Mouse (Mus musculus) stomach, postnatal 0 days (tissue): ENCODE data around the gene Ptprcap. TPM values are rescaled to one million over a fixed set of nuclear protein-coding genes. Genes with fewer than 3 reads are reported as not detected.
A peak's percentile ranks its signal among the peaks of the same experiment; 100 is the strongest.
"Not testable (repeated sequence)": the region's sequence is repeated elsewhere in the genome, so short reads cannot be mapped to it uniquely, and the experiment has no call there.

Experiments used
- ATAC-seq: fragments of 200-750 bp; cut with Nextera tagmentation; 2 replicates; pipeline ENCODE4 v1.8.0; 2017; ENCODE audit not compliant: low FRiP score, low TSS enrichment
- DNase-seq: peaks from one replicate; pipeline ENCODE4 v3.0.0-alpha.2; 2016; ENCODE audit warnings: low spot score
- H3K27ac ChIP-seq: fragments of 300-500 bp; sonication (generic); replicated peaks from 2 replicates; pipeline ENCODE4 v1.5.1; 2014; ENCODE audit warnings: mild to moderate bottlenecking, control low read depth
- H3K27me3 ChIP-seq: fragments of 300-500 bp; sonication (generic); 2 replicates; pipeline ENCODE4 v1.6.1; 2014; ENCODE audit warnings: low read length; ENCODE audit not compliant: control insufficient read depth, insufficient read depth
- H3K36me3 ChIP-seq: fragments of 300-500 bp; sonication (generic); 2 replicates; pipeline ENCODE4 v1.6.1; 2014; ENCODE audit warnings: low read length, mixed read lengths; ENCODE audit not compliant: control insufficient read depth, insufficient read depth
- H3K4me1 ChIP-seq: fragments of 300-500 bp; sonication (generic); replicated peaks from 2 replicates; pipeline ENCODE4 v1.6.1; 2014; ENCODE audit warnings: antibody characterized with exemption; ENCODE audit not compliant: control insufficient read depth, insufficient read depth
- H3K4me2 ChIP-seq: fragments of 300-500 bp; sonication (generic); replicated peaks from 2 replicates; pipeline ENCODE4 v1.6.1; 2014; ENCODE audit warnings: low read depth, mild to moderate bottlenecking, control low read depth, moderate library complexity
- H3K4me3 ChIP-seq: fragments of 300-500 bp; sonication (generic); 2 replicates; pipeline ENCODE4 v1.5.1; 2014; ENCODE audit warnings: low read depth, low read length, control low read depth
- H3K9ac ChIP-seq: fragments of 300-500 bp; sonication (generic); 2 replicates; pipeline ENCODE4 v1.6.1; 2014; ENCODE audit warnings: mild to moderate bottlenecking, low read length, control low read depth, mixed read lengths
- H3K9me3 ChIP-seq: fragments of 300-500 bp; sonication (generic); 2 replicates; pipeline ENCODE4 v1.6.1; 2016; ENCODE audit warnings: low read length; ENCODE audit not compliant: control insufficient read depth
- CTCF ChIP-seq: IDR thresholded peaks from 2 replicates; pipeline ENCODE4 v1.5.1; 2016; ENCODE audit warnings: antibody characterized with exemption, low read depth, mild to moderate bottlenecking, moderate library complexity
- EP300 ChIP-seq: optimal IDR thresholded peaks from 2 replicates; pipeline ENCODE3; 2016; ENCODE audit warnings: antibody characterized with exemption
- WGBS: fragments of 180-500 bp; shearing (Covaris S2); extraction: QIAGEN DNeasy Blood & Tissue Kit; methylation state at CpG from one replicate; pipeline ENCODE4 v1.1.7; 2014; 5-methylcytosine and 5-hydroxymethylcytosine counted together
- polyA plus RNA-seq: library from polyadenylated mRNA; unstranded; fragments of >200 nt; fragmentation: Nextera tagmentation; extraction: Ambion mirVana; gene quantifications from 2 replicates; pipeline ENCODE4 v1.2.1, GENCODE M21; 2015

The Ptprcap gene
- polyA plus RNA-seq, 1 experiment from 2014 or later = 1.3 TPM

- Histone ChIP-seq H3K27me3 (no peaks in the 10 kb centered on the region), H3K4me3 (no peak overlapping the region), H3K9me3 (no peaks in the 10 kb centered on the region), H3K4me2 (no peak overlapping the region), H3K9ac (no peak overlapping the region), H3K4me1 (0 out of 2 replicates have a peak, but pooled peaks cover 3% of the 10 kb centered on the region), H3K36me3 (peaks cover 20% of the 10 kb centered on the region), H3K27ac (no peak overlapping the region)
- no peak for ATAC-seq
- WGBS = 85% methylated on average over 7 of the region's 7 CpGs
- DNase-seq = no peak
- TF ChIP-seq CTCF (no peak), EP300 (no peak)
Measured at GRCm38 (mm10) chr19:4129462-4129861, 23.9 kb upstream of the Ptprcap start.

DNA sequence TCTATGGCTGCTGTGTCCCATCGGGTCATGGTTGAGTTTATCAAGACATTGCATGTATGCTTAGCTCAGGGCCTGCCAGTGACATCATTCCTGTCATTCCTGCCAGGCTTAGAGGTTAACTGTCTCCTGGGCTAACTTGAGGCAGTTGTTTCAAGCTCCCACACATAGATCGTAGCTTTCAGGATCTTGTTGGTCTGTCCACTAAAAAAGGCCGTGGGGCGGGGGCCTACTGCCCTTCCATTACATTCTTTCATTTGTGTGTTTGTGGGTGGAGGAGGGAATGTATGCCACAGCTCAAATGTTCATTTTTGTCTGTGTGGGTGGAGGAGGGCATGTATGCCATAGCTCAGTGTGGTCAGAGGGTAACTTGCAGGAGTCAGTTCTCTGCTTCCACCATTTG, 23.3 kb upstream of the Ptprcap start:
- no peak overlapping the region for H3K27ac ChIP-seq
- H3K36me3 ChIP-seq = peaks cover 20% of the 10 kb centered on the region
- no peak overlapping the region for H3K4me3 ChIP-seq
- no peak for TF ChIP-seq CTCF
- no peak for TF ChIP-seq EP300
- no peak overlapping the region for H3K9ac ChIP-seq
- H3K27me3 ChIP-seq = no peaks in the 10 kb centered on the region
- H3K9me3 ChIP-seq = no peaks in the 10 kb centered on the region
- ATAC-seq (no peak), DNase-seq (no peak)
- 0 out of 2 replicates have a peak, but pooled peaks cover 3% of the 10 kb centered on the region for H3K4me1 ChIP-seq
- H3K4me2 ChIP-seq = no peak overlapping the region
- 79% methylated on average over 4 of the region's 4 CpGs for WGBS

- TF ChIP-seq EP300 = no peak
- TF ChIP-seq CTCF = no peak
- Histone ChIP-seq H3K27ac (no peak overlapping the region), H3K9ac (no peak overlapping the region), H3K4me3 (no peak overlapping the region), H3K9me3 (no peaks in the 10 kb centered on the region), H3K36me3 (peaks cover 20% of the 10 kb centered on the region), H3K4me2 (no peak overlapping the region), H3K4me1 (0 out of 2 replicates have a peak, but pooled peaks cover 3% of the 10 kb centered on the region), H3K27me3 (no peaks in the 10 kb centered on the region)
- 83% methylated on average over 5 of the region's 5 CpGs for WGBS
- ATAC-seq (no peak), DNase-seq (no peak)
Measured at GRCm38 (mm10) chr19:4131075-4131474, 22.3 kb upstream of the Ptprcap start.

DNA sequence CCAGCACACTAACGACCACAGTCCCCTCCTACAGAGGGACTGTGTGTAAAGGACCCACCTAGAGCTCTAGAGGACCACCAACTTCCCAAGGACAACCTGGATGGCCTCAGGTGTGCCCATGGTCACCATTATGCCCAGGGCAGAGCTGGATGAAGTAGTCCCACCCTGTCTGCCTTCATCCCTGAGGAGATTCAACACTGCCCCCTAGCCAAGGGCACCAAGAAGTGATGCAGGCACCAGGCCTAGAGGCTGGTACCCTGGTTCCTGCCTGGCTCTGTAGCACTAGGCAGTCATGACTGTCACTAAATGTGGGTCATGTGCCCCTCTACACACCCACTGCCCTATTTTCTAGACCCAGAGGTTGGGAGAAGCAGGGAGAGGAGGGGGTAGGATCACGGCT, 21.6 kb upstream of the Ptprcap start:
- Histone ChIP-seq H3K36me3 (peaks cover 20% of the 10 kb centered on the region), H3K4me2 (no peak overlapping the region), H3K27me3 (no peaks in the 10 kb centered on the region), H3K9ac (no peak overlapping the region), H3K4me1 (0 out of 2 replicates have a peak, but pooled peaks cover under 1% of the 10 kb centered on the region), H3K9me3 (no peaks in the 10 kb centered on the region), H3K4me3 (no peak overlapping the region), H3K27ac (no peak overlapping the region)
- ATAC-seq = no peak
- no peak for DNase-seq
- 79% methylated on average over 2 of the region's 2 CpGs for WGBS
- TF ChIP-seq EP300 = no peak
- TF ChIP-seq CTCF = peak; percentile 24; the same call in 1 of the 2 replicates

- Histone ChIP-seq H3K4me2 (no peak overlapping the region), H3K36me3 (peaks cover 14% of the 10 kb centered on the region), H3K27ac (no peak overlapping the region), H3K9ac (no peak overlapping the region), H3K4me3 (no peak overlapping the region), H3K9me3 (no peaks in the 10 kb centered on the region), H3K27me3 (no peaks in the 10 kb centered on the region), H3K4me1 (no peaks in the 10 kb centered on the region)
- DNase-seq = no peak
- no peak for TF ChIP-seq EP300
- TF ChIP-seq CTCF = no peak
- ATAC-seq = no peak
- 90% methylated on average over 4 of the region's 4 CpGs for WGBS
Measured at GRCm38 (mm10) chr19:4134354-4134753, 19.1 kb upstream of the Ptprcap start.

DNA sequence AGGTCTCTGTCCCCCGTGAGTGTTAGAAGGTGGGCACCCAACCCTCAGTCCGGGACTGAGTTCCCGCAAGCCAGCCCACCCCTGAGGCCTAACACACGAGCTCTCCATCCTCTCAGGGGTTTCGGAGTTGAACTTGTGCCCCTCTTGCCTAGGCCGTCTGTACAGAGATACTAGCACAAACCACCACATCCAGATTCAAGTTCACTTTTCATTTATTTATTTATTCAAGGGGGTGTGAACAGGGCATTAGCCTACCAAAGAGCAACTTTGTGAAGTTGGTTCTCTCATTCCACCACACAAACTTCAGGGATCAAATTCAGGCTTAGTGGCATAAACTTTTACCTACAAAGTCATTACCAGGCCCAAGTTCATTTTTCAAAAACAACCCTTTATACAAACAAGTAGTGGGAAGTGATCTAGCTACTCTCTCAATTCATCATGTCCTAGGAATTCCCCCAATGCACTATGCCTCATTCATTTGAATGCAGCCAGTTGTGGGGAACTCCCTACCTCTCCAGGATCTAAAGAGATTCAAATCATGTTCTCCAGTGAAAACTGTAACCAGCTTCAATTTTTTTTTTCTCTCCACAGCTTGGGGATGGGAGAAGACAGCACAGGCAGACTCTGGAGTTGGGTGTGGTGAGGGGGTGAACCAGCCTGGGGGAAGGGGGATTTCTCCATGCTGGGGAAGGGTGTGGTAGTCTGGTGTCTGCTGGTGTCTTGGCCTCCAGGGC, 18.0 kb upstream of the Ptprcap start:
- H3K36me3 ChIP-seq = not testable (repeated sequence)

More for the DNA sequence above, 18.0 kb upstream of the Ptprcap start:
- H3K27ac ChIP-seq, DNase-seq, H3K4me3 ChIP-seq, ATAC-seq, H3K9me3 ChIP-seq, H3K27me3 ChIP-seq, H3K9ac ChIP-seq, H3K4me2 ChIP-seq, H3K4me1 ChIP-seq: not testable (repeated sequence)
- 78% methylated on average over 6 of the region's 6 CpGs for WGBS
